ENCODE assay signal across 11 mouse cellular contexts in the genomic region with DNA sequence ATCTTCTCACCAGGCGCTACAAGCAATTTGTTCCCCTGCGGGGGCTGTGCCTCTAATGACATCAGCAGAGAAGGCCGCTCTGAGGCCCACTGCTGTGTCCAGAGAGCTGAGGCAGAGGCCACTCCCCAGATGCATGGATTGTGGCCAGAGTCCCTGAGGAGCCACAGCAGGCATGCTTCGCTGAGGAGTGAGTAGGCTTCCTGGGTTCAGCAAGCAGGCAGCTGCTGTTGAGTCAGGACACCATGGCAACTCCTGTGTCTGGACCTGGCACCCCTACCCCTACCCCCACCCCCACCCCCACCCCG.
DNase-seq lines count a peak whose midpoint lies in the region; ATAC-seq and TF ChIP-seq lines count a peak whose summit lies in the region.
"Had no signal": no experiment of that assay in that cellular context is flagged by ENCODE, and none has a peak within 500 bp of the region (broad histone marks: within the 10 kb centered on the region; RNA-seq: fewer than 3 reads in every experiment).

No protein-coding gene starts in this region.

- no peak overlapping the region for H3K4me3 ChIP-seq in heart, postnatal 0 days (ENCODE audit: low read depth, low read length)
- H3K4me3 ChIP-seq in heart, adult 2 months = no peak overlapping the region
- no peak overlapping the region for H3K4me3 ChIP-seq in lung, postnatal 0 days (ENCODE audit: low read depth, low read length)
- no peak overlapping the region for H3K4me3 ChIP-seq in embryonic facial prominence, embryonic 14.5 days (ENCODE audit: low read depth, low read length)

- no peaks in the 10 kb centered on the region for H3K36me3 ChIP-seq in heart, postnatal 0 days (replicated peaks; ENCODE audit: control insufficient read depth, insufficient read depth, low read length)
- H3K36me3 ChIP-seq in heart, adult 2 months (ENCODE audit: control insufficient read depth, insufficient read depth, low read length) = no peaks in the 10 kb centered on the region
- no peaks in the 10 kb centered on the region for H3K36me3 ChIP-seq in lung, postnatal 0 days (ENCODE audit: insufficient read depth, low read length)
- no peaks in the 10 kb centered on the region for H3K36me3 ChIP-seq in embryonic facial prominence, embryonic 14.5 days (ENCODE audit: control insufficient read depth, insufficient read depth, low read length)

- H3K9me3 ChIP-seq in heart, postnatal 0 days (replicated peaks; ENCODE audit: control insufficient read depth, low read length) = no peaks in the 10 kb centered on the region
- H3K9me3 ChIP-seq in lung, postnatal 0 days (ENCODE audit: low read length) = no peaks in the 10 kb centered on the region
- no peaks in the 10 kb centered on the region for H3K9me3 ChIP-seq in embryonic facial prominence, embryonic 14.5 days (ENCODE audit: control insufficient read depth, low read length)

- H3K4me1 ChIP-seq in heart, postnatal 0 days (ENCODE audit: control insufficient read depth, insufficient read depth) = peaks cover 15% of the 10 kb centered on the region
- H3K4me1 ChIP-seq in heart, adult 2 months (ENCODE audit: control insufficient read depth, insufficient read depth, low read length) = no peaks in the 10 kb centered on the region
- no peaks in the 10 kb centered on the region for H3K4me1 ChIP-seq in lung, postnatal 0 days (ENCODE audit: insufficient read depth, low read depth, low read length)
- H3K4me1 ChIP-seq in embryonic facial prominence, embryonic 14.5 days (ENCODE audit: control insufficient read depth, insufficient read depth, low read length) = peaks cover 13% of the 10 kb centered on the region; the same call in 1 of the 2 replicates

- no peak for TF ChIP-seq CTCF in heart, postnatal 0 days (IDR thresholded peaks at IDR 0.05; ENCODE audit: low read depth)
- no peak for TF ChIP-seq CTCF in heart, adult 2 months (IDR thresholded peaks at IDR 0.05)
- TF ChIP-seq CTCF in lung, postnatal 0 days (IDR thresholded peaks at IDR 0.05) = no peak

- peak; percentile 6 for DNase-seq in heart, postnatal 0 days (ENCODE audit: low spot score)
- no peak for DNase-seq in heart, adult 2 months
- DNase-seq in lung, postnatal 0 days (ENCODE audit: low spot score) = no peak
- no peak for DNase-seq in lung, postnatal 25 days (ENCODE audit: low spot score)
- DNase-seq in embryonic facial prominence, embryonic 14.5 days (ENCODE audit: low spot score) = no peak
- DNase-seq in lung, postnatal 14 days = peak; percentile 21
- DNase-seq in frontal cortex, postnatal 14 days (ENCODE audit: low spot score in 2 of 2) = no peak
- DNase-seq: adrenal gland, postnatal 36 days; cerebellum, postnatal 25 days; kidney, postnatal 10 days had no signal

- no peak overlapping the region for H3K9ac ChIP-seq in heart, postnatal 0 days (replicated peaks; ENCODE audit: low read depth, low read length)
- no peak overlapping the region for H3K9ac ChIP-seq in heart, adult 2 months (ENCODE audit: low read depth, low read length)
- no peak overlapping the region for H3K9ac ChIP-seq in lung, postnatal 0 days (replicated peaks; ENCODE audit: low read depth)
- no peak overlapping the region for H3K9ac ChIP-seq in embryonic facial prominence, embryonic 14.5 days (ENCODE audit: low read depth, low read length)

- 39% methylated on average over 5 of the region's 5 CpGs for WGBS in heart, postnatal 0 days
- 49% methylated on average over 5 of the region's 5 CpGs for WGBS in heart, adult 2 months
- 53% methylated on average over 5 of the region's 5 CpGs for WGBS in lung, postnatal 0 days
- WGBS in embryonic facial prominence, embryonic 14.5 days = 33% methylated on average over 5 of the region's 5 CpGs

- H3K27ac ChIP-seq in heart, postnatal 0 days (ENCODE audit: low read depth) = no peak overlapping the region
- H3K27ac ChIP-seq in heart, adult 2 months = no peak overlapping the region
- H3K27ac ChIP-seq in lung, postnatal 0 days (ENCODE audit: low read length) = no peak overlapping the region
- no peak overlapping the region for H3K27ac ChIP-seq in embryonic facial prominence, embryonic 14.5 days (replicated peaks; ENCODE audit: low read depth, low read length)

- no peaks in the 10 kb centered on the region for H3K79me2 ChIP-seq in heart, adult 2 months (replicated peaks; ENCODE audit: control insufficient read depth, insufficient read depth, low read length)

- intact Hi-C loops in heart, adult 2 months (cut with DNase I) = no loop called here

- no peak for TF ChIP-seq POLR2A in heart, adult 2 months (IDR thresholded peaks at IDR 0.05; ENCODE audit: insufficient read depth, low read depth, low read length)

- H3K4me2 ChIP-seq in heart, postnatal 0 days (ENCODE audit: low read depth, low read length) = no peak overlapping the region
- H3K4me2 ChIP-seq in lung, postnatal 0 days (replicated peaks; ENCODE audit: low read depth, low read length) = no peak overlapping the region
- H3K4me2 ChIP-seq in embryonic facial prominence, embryonic 14.5 days (ENCODE audit: low read depth, low read length) = no peak overlapping the region

- ATAC-seq in heart, postnatal 0 days (ENCODE audit: insufficient read depth, low read depth) = no peak
- peak; percentile 62 for ATAC-seq in lung, postnatal 0 days
- peak; percentile 50; the same call in 1 of the 2 replicates for ATAC-seq in embryonic facial prominence, embryonic 14.5 days (ENCODE audit: low read depth)
- no peak for ATAC-seq in erythroid progenitor cell, adult 5-6 weeks (replicated peaks; ENCODE audit: low FRiP score, poor library complexity, severe bottlenecking)

- TF ChIP-seq EP300 in heart, postnatal 0 days (IDR thresholded peaks at IDR 0.05; ENCODE audit: low read depth) = no peak
- TF ChIP-seq EP300 in heart, adult 2 months (IDR thresholded peaks at IDR 0.05; ENCODE audit: insufficient read depth, low read depth, low read length) = no peak
- TF ChIP-seq EP300 in lung, postnatal 0 days (IDR thresholded peaks at IDR 0.05) = no peak

- no peaks in the 10 kb centered on the region for H3K27me3 ChIP-seq in heart, postnatal 0 days (ENCODE audit: control insufficient read depth, insufficient read depth, low read length)
- H3K27me3 ChIP-seq in heart, adult 2 months (ENCODE audit: control insufficient read depth, insufficient read depth, low read length) = no peaks in the 10 kb centered on the region
- H3K27me3 ChIP-seq in lung, postnatal 0 days (replicated peaks; ENCODE audit: insufficient read depth, low read length) = no peaks in the 10 kb centered on the region
- H3K27me3 ChIP-seq in embryonic facial prominence, embryonic 14.5 days (replicated peaks; ENCODE audit: control insufficient read depth, insufficient read depth, low read length) = no peaks in the 10 kb centered on the region

Comparison
In these comparisons a context has a peak if more than half of its experiments do, and no peak if none do; other contexts are left out.
1. DNase-seq: peak in heart, postnatal 0 days (single experiment) and lung, postnatal 14 days (single experiment); none in heart, adult 2 months (0 of 2), lung, postnatal 0 days (single experiment), lung, postnatal 25 days (single experiment), embryonic facial prominence, embryonic 14.5 days (single experiment) and frontal cortex, postnatal 14 days (0 of 2).
2. ATAC-seq: peak in lung, postnatal 0 days (single experiment) and embryonic facial prominence, embryonic 14.5 days (single experiment); none in heart, postnatal 0 days (single experiment) and erythroid progenitor cell, adult 5-6 weeks (single experiment).